Mouse (Mus musculus): ENCODE measurements around the gene Gm49333. TPM values are rescaled to one million over a fixed set of nuclear protein-coding genes. Genes with fewer than 3 reads are reported as not detected.
"Not testable (repeated sequence)": the region's sequence is repeated elsewhere in the genome, so short reads cannot be mapped to it uniquely, and the experiment has no call there.

Gene Gm49333
- polyA plus RNA-seq, 1 experiment: not detected

- Histone ChIP-seq H3K4me3 (replicated peaks; ENCODE audit: insufficient read depth, low read depth, low read length) (peak overlapping the region; percentile 7), H3K4me1 (ENCODE audit: control insufficient read depth, insufficient read depth, low read length) (no peaks in the 10 kb centered on the region; the same call in 1 of the 2 replicates), H3K27ac (ENCODE audit: insufficient read depth, low read length) (no peak overlapping the region), H3K27me3 (ENCODE audit: control insufficient read depth, insufficient read depth, low read length) (no peaks in the 10 kb centered on the region)
- DNase-seq: no peak
- WGBS: 35% methylated on average over 2 of the region's 2 CpGs
- no peak for TF ChIP-seq POLR2A (IDR thresholded peaks at IDR 0.05; ENCODE audit: borderline replicate concordance, insufficient read depth, low read length)
- TF ChIP-seq CTCF (IDR thresholded peaks at IDR 0.05; ENCODE audit: borderline replicate concordance, insufficient read depth, low read depth, low read length): no peak
These were observed 41.9 kb downstream of the Gm49333 start for GRCm38 (mm10) chr16:20653315-20653714.

- Histone ChIP-seq H3K4me1 (ENCODE audit: control insufficient read depth, insufficient read depth, low read length) (no peaks in the 10 kb centered on the region; the same call in 1 of the 2 replicates), H3K27me3 (ENCODE audit: control insufficient read depth, insufficient read depth, low read length) (no peaks in the 10 kb centered on the region), H3K27ac (ENCODE audit: insufficient read depth, low read length) (no peak overlapping the region), H3K4me3 (replicated peaks; ENCODE audit: insufficient read depth, low read depth, low read length) (no peak overlapping the region)
- TF ChIP-seq POLR2A (IDR thresholded peaks at IDR 0.05; ENCODE audit: borderline replicate concordance, insufficient read depth, low read length) (no peak), CTCF (IDR thresholded peaks at IDR 0.05; ENCODE audit: borderline replicate concordance, insufficient read depth, low read depth, low read length) (no peak)
- 79% methylated on average over 4 of the region's 4 CpGs for WGBS
- no peak for DNase-seq
These were observed 46.3 kb downstream of the Gm49333 start for GRCm38 (mm10) chr16:20657661-20658060.

- H3K27ac ChIP-seq (ENCODE audit: insufficient read depth, low read length); DNase-seq; H3K4me1 ChIP-seq (ENCODE audit: control insufficient read depth, insufficient read depth, low read length); H3K27me3 ChIP-seq (ENCODE audit: control insufficient read depth, insufficient read depth, low read length); H3K4me3 ChIP-seq (replicated peaks; ENCODE audit: insufficient read depth, low read depth, low read length): not testable (repeated sequence)
- WGBS: 93% methylated on average over 4 of the region's 6 CpGs
These were observed 56.6 kb downstream of the Gm49333 start, which contains the start of gene Eif4g1 for GRCm38 (mm10) chr16:20668013-20668412. Gene Eif4g1, plus strand, starts transcription at chr16:20668313.

GRCm38 (mm10) chr16:20670291-20670690 lies 58.9 kb downstream of the Gm49333 start:
- 87% methylated on average over 3 of the region's 3 CpGs for WGBS
- Histone ChIP-seq H3K27me3 (ENCODE audit: control insufficient read depth, insufficient read depth, low read length) (no peaks in the 10 kb centered on the region), H3K27ac (ENCODE audit: insufficient read depth, low read length) (no peak overlapping the region), H3K4me3 (replicated peaks; ENCODE audit: insufficient read depth, low read depth, low read length) (no peak overlapping the region), H3K4me1 (ENCODE audit: control insufficient read depth, insufficient read depth, low read length) (peaks cover 8% of the 10 kb centered on the region; the same call in 1 of the 2 replicates)
- no peak for DNase-seq
- TF ChIP-seq CTCF (IDR thresholded peaks at IDR 0.05; ENCODE audit: borderline replicate concordance, insufficient read depth, low read depth, low read length): no peak
- no peak for TF ChIP-seq POLR2A (IDR thresholded peaks at IDR 0.05; ENCODE audit: borderline replicate concordance, insufficient read depth, low read length)

GRCm38 (mm10) chr16:20671886-20672285 lies 60.5 kb downstream of the Gm49333 start:
- DNase-seq: no peak
- Histone ChIP-seq H3K27ac (ENCODE audit: insufficient read depth, low read length) (no peak overlapping the region), H3K4me3 (replicated peaks; ENCODE audit: insufficient read depth, low read depth, low read length) (no peak overlapping the region), H3K27me3 (ENCODE audit: control insufficient read depth, insufficient read depth, low read length) (no peaks in the 10 kb centered on the region), H3K4me1 (ENCODE audit: control insufficient read depth, insufficient read depth, low read length) (peaks cover 9% of the 10 kb centered on the region; the same call in 1 of the 2 replicates)
- TF ChIP-seq POLR2A (IDR thresholded peaks at IDR 0.05; ENCODE audit: borderline replicate concordance, insufficient read depth, low read length) (no peak), CTCF (IDR thresholded peaks at IDR 0.05; ENCODE audit: borderline replicate concordance, insufficient read depth, low read depth, low read length) (no peak)
- WGBS: 24% methylated on average over 6 of the region's 6 CpGs

- TF ChIP-seq CTCF (IDR thresholded peaks at IDR 0.05; ENCODE audit: borderline replicate concordance, insufficient read depth, low read depth, low read length) (no peak), POLR2A (IDR thresholded peaks at IDR 0.05; ENCODE audit: borderline replicate concordance, insufficient read depth, low read length) (peak; percentile 64)
- WGBS: under 1% methylated on average over 34 of the region's 38 CpGs
These were observed 61.1 kb downstream of the Gm49333 start for GRCm38 (mm10) chr16:20672500-20672902.

GRCm38 (mm10) chr16:20672965-20673705 lies 61.7 kb downstream of the Gm49333 start:
- TF ChIP-seq POLR2A (IDR thresholded peaks at IDR 0.05; ENCODE audit: borderline replicate concordance, insufficient read depth, low read length) (no peak), CTCF (IDR thresholded peaks at IDR 0.05; ENCODE audit: borderline replicate concordance, insufficient read depth, low read depth, low read length) (no peak)
- peak in 1 of 2 experiments; percentile 61 for DNase-seq
- Histone ChIP-seq H3K4me1 (ENCODE audit: control insufficient read depth, insufficient read depth, low read length) (peaks cover 19% of the 10 kb centered on the region), H3K27ac (ENCODE audit: insufficient read depth, low read length) (peak overlapping the region; percentile 58), H3K4me3 (replicated peaks; ENCODE audit: insufficient read depth, low read depth, low read length) (peak overlapping the region; percentile 72), H3K27me3 (ENCODE audit: control insufficient read depth, insufficient read depth, low read length) (no peaks in the 10 kb centered on the region)
- 1% methylated on average over 59 of the region's 78 CpGs for WGBS

More at GRCm38 (mm10) chr16:20672500-20672902, 61.1 kb downstream of the Gm49333 start:
- Histone ChIP-seq H3K27ac (ENCODE audit: insufficient read depth, low read length) (no peak overlapping the region), H3K27me3 (ENCODE audit: control insufficient read depth, insufficient read depth, low read length) (no peaks in the 10 kb centered on the region), H3K4me1 (ENCODE audit: control insufficient read depth, insufficient read depth, low read length) (peaks cover 12% of the 10 kb centered on the region; the same call in 1 of the 2 replicates), H3K4me3 (replicated peaks; ENCODE audit: insufficient read depth, low read depth, low read length) (peak overlapping the region; percentile 98)
- DNase-seq: peak; percentile 95 to 96

GRCm38 (mm10) chr16:20673706-20674303 lies 62.4 kb downstream of the Gm49333 start:
- no peak for TF ChIP-seq CTCF (IDR thresholded peaks at IDR 0.05; ENCODE audit: borderline replicate concordance, insufficient read depth, low read depth, low read length)
- no peak for TF ChIP-seq POLR2A (IDR thresholded peaks at IDR 0.05; ENCODE audit: borderline replicate concordance, insufficient read depth, low read length)
- DNase-seq: peak in 1 of 2 experiments; percentile 32
- H3K4me1 ChIP-seq (ENCODE audit: control insufficient read depth, insufficient read depth, low read length): peaks cover 19% of the 10 kb centered on the region
- no peaks in the 10 kb centered on the region for H3K27me3 ChIP-seq (ENCODE audit: control insufficient read depth, insufficient read depth, low read length)
- 5% methylated on average over 14 of the region's 14 CpGs for WGBS
- H3K4me3 ChIP-seq (replicated peaks; ENCODE audit: insufficient read depth, low read depth, low read length): peak overlapping the region; percentile 72
- H3K27ac ChIP-seq (ENCODE audit: insufficient read depth, low read length): peak overlapping the region; percentile 58; the same call in 1 of the 2 replicates
